Mouse (Mus musculus): ENCODE results near the gene Ssh1.

The Ssh1 gene

GRCm38 (mm10) chr5:113966452-113967150 lies 27.1 kb downstream of the Ssh1 start:
- DNase-seq (ENCODE audit: low spot score): no peak

- no peak for DNase-seq (ENCODE audit: low spot score)
These were observed 28.0 kb downstream of the Ssh1 start for GRCm38 (mm10) chr5:113965659-113966185.

GRCm38 (mm10) chr5:113964972-113965371 lies 28.7 kb downstream of the Ssh1 start:
- DNase-seq (ENCODE audit: low spot score): no peak

DNA sequence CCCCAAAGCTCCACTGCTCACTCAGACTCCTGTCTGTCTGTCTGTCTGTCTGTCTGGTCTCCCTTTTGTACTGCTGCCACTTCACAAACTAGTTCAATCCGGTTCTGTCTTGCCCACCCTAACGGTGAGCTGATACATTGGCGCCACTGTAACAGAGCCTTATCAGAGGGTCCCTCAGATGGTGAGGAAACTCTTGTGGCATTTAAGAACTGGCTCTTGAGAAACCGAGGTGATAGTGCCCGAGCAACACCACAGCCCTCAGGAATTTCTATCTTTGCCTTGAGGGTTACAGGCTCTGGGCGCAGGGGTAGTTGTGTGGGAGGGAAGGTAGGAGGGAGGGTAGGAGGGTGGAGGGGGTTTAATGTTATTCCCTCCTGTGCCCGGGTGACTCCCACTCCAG lies 31.9 kb downstream of the Ssh1 start:
- DNase-seq (ENCODE audit: low spot score): no peak

GRCm38 (mm10) chr5:113960416-113960815 lies 33.3 kb downstream of the Ssh1 start:
- no peak for DNase-seq (ENCODE audit: low spot score)

DNA sequence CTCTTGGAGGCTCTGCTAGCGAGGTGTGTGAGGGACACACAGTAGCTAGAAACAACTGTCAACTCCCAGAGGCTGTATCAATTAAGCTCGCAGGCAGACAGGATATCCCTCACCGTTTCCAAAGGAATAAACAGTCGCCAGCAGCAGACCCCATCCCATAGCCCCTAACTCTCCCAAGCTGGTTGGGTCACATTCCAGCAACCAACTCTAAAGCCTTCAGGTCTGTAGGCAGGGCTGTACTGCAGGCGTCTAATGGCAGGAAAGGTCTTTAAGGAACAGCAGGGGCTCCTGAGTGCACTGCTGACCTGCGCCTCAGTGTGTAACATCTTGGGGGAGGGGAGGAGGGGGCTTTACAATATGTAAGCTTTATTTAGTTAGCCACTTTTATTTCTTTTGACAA lies 34.7 kb downstream of the Ssh1 start:
- no peak for DNase-seq (ENCODE audit: low spot score)

- peak; percentile 81 for DNase-seq (ENCODE audit: low spot score)
These were observed 37.2 kb downstream of the Ssh1 start for GRCm38 (mm10) chr5:113956510-113956909.

DNA sequence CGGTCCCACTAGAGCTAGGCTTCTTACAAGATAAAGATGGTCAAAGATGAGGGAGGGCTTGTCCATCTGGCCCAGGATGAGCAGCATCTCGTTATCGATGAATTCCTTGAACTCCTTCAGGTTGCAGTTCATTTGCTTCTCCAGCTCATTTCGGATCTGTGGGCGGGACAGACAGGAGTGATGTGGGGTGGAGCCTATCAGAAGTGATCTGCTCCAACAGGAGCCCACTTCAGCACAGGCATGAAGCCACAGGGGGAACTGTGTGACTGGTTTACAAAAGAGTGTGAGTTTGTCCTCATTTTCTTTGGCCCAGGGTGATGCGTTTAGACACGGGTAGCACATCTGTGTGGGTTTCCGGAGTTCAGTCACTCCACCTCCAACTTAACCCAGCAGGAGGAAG lies 38.0 kb downstream of the Ssh1 start:
- no peak for DNase-seq (ENCODE audit: low spot score)

GRCm38 (mm10) chr5:113955281-113955680 lies 38.4 kb downstream of the Ssh1 start:
- DNase-seq (ENCODE audit: low spot score): no peak

DNA sequence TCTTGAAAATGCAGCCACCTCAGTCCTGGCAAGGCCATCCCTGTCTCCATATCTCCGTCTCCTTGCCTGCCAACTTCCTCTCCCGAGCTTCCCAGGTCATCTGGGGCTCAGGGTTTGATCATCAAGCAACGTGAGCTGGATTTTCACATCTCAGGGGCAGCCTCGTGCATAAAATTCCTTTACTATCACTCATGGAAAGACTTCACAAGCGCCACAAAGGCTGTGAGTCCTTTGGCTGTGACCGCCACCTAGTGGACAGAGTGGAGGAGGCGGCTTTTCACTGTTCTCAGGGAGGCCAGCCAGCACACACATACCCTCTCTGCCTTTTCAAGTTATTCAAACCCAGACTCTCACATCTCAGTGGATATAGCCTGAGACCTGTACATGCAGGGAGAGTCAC lies 39.3 kb downstream of the Ssh1 start:
- peak; percentile 88 for DNase-seq (ENCODE audit: low spot score)

DNA sequence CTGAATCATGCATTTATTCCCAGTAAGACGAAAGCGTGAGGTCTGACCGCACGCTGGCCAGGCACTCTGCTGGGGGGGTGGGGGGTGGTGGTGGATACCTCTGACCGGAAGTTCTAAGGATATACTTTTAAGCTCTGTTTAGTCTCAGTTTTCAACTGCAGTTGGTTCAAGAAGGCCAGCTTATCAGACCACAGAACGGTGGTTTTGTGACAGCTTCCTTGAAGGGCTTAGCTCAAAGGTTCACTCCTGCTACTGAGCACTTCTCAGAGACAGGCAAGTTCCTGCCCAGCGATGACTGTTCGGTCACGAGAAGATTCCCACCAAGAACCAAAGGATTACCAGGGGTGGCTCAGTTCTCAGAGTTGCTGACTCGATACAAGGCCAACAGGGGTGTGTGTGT lies 41.2 kb downstream of the Ssh1 start:
- no peak for DNase-seq (ENCODE audit: low spot score)

DNA sequence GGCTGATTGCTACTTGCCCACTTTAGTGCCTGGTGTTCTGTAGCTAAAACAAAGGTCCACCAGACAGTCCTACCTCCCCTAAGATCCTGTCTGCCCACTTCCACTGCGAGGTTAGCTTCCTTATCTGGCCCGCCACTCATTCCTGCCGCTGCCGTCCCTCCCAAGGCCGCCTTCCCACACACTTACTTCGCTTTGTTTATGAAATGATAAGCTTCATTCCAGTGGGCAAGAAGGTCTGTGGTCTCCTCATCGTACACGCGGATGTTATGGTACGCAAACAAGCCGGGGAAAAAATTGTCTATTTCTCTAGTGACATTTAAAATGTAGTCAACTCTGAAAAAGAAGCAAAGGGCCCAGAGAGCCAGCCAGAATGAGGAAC lies 42.0 kb downstream of the Ssh1 start:
- no peak for DNase-seq (ENCODE audit: low spot score)

DNA sequence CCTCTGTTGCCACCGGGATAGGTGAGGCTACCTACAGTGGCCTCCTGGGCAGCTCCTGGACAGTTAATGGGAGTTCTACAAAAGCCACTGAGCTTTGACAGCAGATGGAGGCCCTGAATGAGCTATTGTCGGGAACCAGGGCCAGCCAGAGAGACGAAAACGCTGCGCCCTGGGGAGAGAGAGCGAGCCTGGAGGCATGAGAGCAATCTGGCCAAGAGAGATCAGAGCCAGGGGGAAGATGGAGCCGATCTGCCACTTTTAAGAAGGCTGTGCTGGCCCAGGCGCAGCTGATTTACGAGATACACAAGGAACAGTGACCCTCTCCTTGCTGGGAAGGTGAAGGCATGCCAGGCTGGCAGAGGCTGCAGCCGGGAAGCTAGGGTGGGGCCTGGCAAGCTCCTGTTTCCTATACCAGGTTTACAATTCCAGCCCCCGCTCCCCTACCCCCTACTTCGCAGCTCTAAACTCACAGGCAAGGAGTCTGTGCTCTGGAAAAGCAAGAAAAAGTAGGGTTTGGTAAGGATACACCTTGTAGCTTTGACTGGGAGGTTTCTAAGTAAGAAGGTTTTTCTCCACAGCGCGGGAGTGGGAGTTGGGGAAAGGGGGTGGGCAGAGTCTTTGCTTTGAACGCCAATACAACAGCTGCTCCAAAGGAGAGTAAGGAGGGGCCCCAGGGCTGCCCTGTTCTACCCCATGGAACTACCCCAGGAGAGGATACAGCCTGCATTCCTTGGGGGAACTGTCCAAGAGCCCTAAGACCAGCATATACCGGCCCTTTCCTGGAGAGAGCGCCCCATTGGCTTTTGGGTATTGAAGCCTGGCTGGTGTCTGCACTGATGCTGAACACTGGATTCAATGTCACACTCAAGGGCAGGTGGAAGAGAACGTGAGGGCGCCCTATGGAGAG lies 42.7 kb downstream of the Ssh1 start:
- DNase-seq (ENCODE audit: low spot score): no peak

DNA sequence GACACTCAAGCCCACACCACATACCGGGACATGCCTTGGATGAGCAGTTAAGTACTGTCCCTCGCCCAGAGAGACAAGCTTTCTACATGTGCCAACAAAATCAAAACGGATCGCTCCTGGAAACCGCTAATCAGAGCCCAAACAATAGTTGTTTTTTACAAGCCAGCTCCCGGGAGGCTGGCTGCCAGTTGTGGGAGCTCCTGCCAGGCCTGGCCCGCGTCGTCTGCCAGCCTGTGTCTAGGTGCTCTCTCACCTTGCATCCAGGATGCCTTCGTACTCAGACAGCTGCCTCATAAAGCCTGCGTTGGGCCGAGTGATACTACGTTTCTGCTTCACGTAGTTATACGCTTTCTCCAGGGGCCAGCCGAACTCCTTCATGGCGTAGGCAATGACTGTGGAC lies 43.6 kb downstream of the Ssh1 start:
- DNase-seq (ENCODE audit: low spot score): no peak

- no peak for DNase-seq (ENCODE audit: low spot score)
These were observed 46.4 kb downstream of the Ssh1 start for GRCm38 (mm10) chr5:113947280-113947679.

- peak; percentile 55 for DNase-seq (ENCODE audit: low spot score)
These were observed 48.6 kb downstream of the Ssh1 start for GRCm38 (mm10) chr5:113945126-113945525.

GRCm38 (mm10) chr5:113943328-113943727 lies 50.4 kb downstream of the Ssh1 start:
- DNase-seq (ENCODE audit: low spot score): no peak

GRCm38 (mm10) chr5:113942580-113942979 lies 51.1 kb downstream of the Ssh1 start:
- no peak for DNase-seq (ENCODE audit: low spot score)

- DNase-seq (ENCODE audit: low spot score): no peak
These were observed 54.3 kb downstream of the Ssh1 start for GRCm38 (mm10) chr5:113939263-113939900.

- DNase-seq (ENCODE audit: low spot score): no peak
These were observed 56.0 kb downstream of the Ssh1 start for GRCm38 (mm10) chr5:113937650-113938049.

GRCm38 (mm10) chr5:113933889-113934288 lies 59.8 kb downstream of the Ssh1 start:
- DNase-seq (ENCODE audit: low spot score): no peak

GRCm38 (mm10) chr5:113933480-113933879 lies 60.2 kb downstream of the Ssh1 start:
- DNase-seq (ENCODE audit: low spot score): no peak

- DNase-seq (ENCODE audit: low spot score): no peak
These were observed 61.4 kb downstream of the Ssh1 start for GRCm38 (mm10) chr5:113932310-113932709.
